Mouse (Mus musculus) lung, embryonic 14.5 days (tissue): ENCODE data around the gene Pidd1. TPM values are rescaled to one million over a fixed set of nuclear protein-coding genes. Genes with fewer than 3 reads are reported as not detected.
A peak's percentile ranks its signal among the peaks of the same experiment; 100 is the strongest.
"Not testable (repeated sequence)": the region's sequence is repeated elsewhere in the genome, so short reads cannot be mapped to it uniquely, and the experiment has no call there.

Experiments used
- ATAC-seq: fragments of 200-750 bp; cut with Nextera tagmentation; 2 replicates; pipeline ENCODE4 v1.8.0; 2017; ENCODE audit warnings: mild to moderate bottlenecking, moderate TSS enrichment, moderate library complexity; ENCODE audit not compliant: insufficient read depth
- DNase-seq: peaks from one replicate; pipeline ENCODE4 v3.0.0-alpha.2; 2015
- H3K27ac ChIP-seq: fragments of 300-500 bp; sonication (generic); 2 replicates; pipeline ENCODE4 v1.5.1; 2014; ENCODE audit warnings: low read depth, mild to moderate bottlenecking, moderate library complexity
- H3K27me3 ChIP-seq: fragments of 300-500 bp; sonication (generic); 2 replicates; pipeline ENCODE4 v1.6.1; 2014; ENCODE audit warnings: low read length, control low read depth; ENCODE audit not compliant: insufficient read depth
- H3K36me3 ChIP-seq: fragments of 300-500 bp; sonication (generic); 2 replicates; pipeline ENCODE4 v1.6.1; 2014; ENCODE audit warnings: control low read depth; ENCODE audit not compliant: insufficient read depth
- H3K4me1 ChIP-seq: fragments of 300-500 bp; sonication (generic); 2 replicates; pipeline ENCODE4 v1.6.1; 2014; ENCODE audit warnings: antibody characterized with exemption, control low read depth; ENCODE audit not compliant: insufficient read depth
- H3K4me2 ChIP-seq: fragments of 300-500 bp; sonication (generic); 2 replicates; pipeline ENCODE4 v1.6.1; 2014; ENCODE audit warnings: mild to moderate bottlenecking
- H3K4me3 ChIP-seq: fragments of 300-500 bp; sonication (generic); 2 replicates; pipeline ENCODE4 v1.5.1; 2014; ENCODE audit warnings: low read depth, low read length
- H3K9ac ChIP-seq: fragments of 300-500 bp; sonication (generic); 2 replicates; pipeline ENCODE4 v1.6.1; 2014
- H3K9me3 ChIP-seq: fragments of 300-500 bp; sonication (generic); 2 replicates; pipeline ENCODE4 v1.6.1; 2016; ENCODE audit warnings: low read depth, low read length, control low read depth
- CTCF ChIP-seq: IDR thresholded peaks from 2 replicates; pipeline ENCODE4 v1.5.1; 2016; ENCODE audit warnings: antibody characterized with exemption, low read depth
- WGBS: fragments of 180-500 bp; shearing (Covaris S2); extraction: QIAGEN DNeasy Blood & Tissue Kit; methylation state at CpG from one replicate; pipeline ENCODE4 v1.1.7; 2014; 5-methylcytosine and 5-hydroxymethylcytosine counted together
- polyA plus RNA-seq: library from polyadenylated mRNA; unstranded; fragments of >200 nt; fragmentation: Nextera tagmentation; extraction: Ambion mirVana; gene quantifications from 2 replicates; pipeline ENCODE4 v1.2.1, GENCODE M21; 2014

Gene Pidd1
- polyA plus RNA-seq, 1 experiment from 2014 or later = 14.2 TPM

DNA sequence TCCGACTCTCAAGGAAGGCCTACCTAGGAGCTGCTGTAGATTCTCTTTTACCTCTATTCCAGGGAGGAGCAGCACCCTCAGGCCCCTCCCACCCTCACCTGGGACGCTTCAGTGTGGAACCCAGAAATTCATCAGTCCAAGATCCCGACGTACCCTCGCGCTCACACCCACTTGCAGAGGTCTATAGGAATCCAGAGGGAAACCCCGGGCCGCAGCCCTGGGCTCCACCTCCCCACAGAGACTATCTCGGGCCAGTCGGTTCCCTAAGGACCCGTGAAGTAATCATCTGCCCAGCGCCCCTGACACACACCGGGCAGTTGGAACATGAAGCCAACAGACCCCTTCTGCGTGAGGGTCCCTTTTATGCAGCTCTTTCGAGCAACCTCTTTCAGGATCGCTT, 30.5 kb downstream of the Pidd1 start:
- peak overlapping the region; percentile 81 for H3K9ac ChIP-seq
- peaks cover 29% of the 10 kb centered on the region for H3K36me3 ChIP-seq
- DNase-seq (peak; percentile 30), ATAC-seq (peak; percentile 4; the same call in 1 of the 2 replicates)
- H3K9me3 ChIP-seq = no peaks in the 10 kb centered on the region
- H3K4me2 ChIP-seq = peak overlapping the region; percentile 92
- peak overlapping the region; percentile 77 for H3K4me3 ChIP-seq
- H3K4me1 ChIP-seq = peaks cover 4% of the 10 kb centered on the region; the same call in 1 of the 2 replicates
- WGBS = 2% methylated on average over 16 of the region's 16 CpGs
- no peak for TF ChIP-seq CTCF
- H3K27ac ChIP-seq = peak overlapping the region; percentile 75
- H3K27me3 ChIP-seq = no peaks in the 10 kb centered on the region

DNA sequence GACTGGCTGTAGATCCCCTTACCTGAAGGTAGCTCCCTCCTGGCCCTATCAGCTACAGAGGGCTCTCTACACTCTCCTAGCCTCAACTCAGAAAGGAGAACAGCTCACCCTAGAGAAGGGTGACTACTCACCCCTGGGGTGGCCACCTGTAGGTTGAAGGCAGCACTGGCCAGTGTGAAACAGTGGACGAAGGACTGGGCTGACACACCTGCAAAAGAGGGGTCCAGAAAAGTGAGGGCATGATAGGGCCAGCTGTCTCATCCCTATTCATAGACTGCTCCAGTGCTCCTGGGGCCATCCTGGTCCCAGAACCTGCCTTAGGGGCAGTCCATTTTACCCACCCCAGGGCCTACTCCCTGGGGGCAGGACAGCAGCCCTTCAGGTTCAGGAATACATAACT, 32.2 kb downstream of the Pidd1 start:
- Histone ChIP-seq H3K9me3 (no peaks in the 10 kb centered on the region), H3K9ac (no peak overlapping the region), H3K4me1 (peaks cover 4% of the 10 kb centered on the region; the same call in 1 of the 2 replicates), H3K4me2 (no peak overlapping the region), H3K4me3 (no peak overlapping the region), H3K36me3 (peaks cover 33% of the 10 kb centered on the region), H3K27me3 (no peaks in the 10 kb centered on the region), H3K27ac (no peak overlapping the region)
- WGBS = 94% methylated on average over 1 of the region's 1 CpGs
- no peak for TF ChIP-seq CTCF
- no peak for ATAC-seq
- no peak for DNase-seq

DNA sequence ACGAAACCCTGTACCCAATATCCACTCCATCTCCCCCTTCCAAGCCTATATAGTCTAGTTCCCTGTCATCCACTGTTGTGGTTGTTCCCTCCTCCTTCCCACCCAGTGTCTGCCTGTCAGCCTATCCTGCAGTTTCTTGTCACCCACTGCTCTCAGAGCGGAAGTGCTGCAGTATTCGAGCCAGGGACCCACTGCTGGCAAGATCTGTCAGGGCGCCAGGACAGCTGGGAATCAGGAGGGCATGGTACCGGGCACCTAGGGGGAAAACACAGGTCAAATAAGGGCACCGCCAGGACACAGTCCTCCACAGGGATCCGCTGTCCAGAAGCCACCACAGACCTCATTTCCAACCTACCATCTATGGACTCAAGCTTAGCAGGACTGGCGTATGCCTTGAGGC, 33.2 kb downstream of the Pidd1 start:
- no peak overlapping the region for H3K27ac ChIP-seq
- no peaks in the 10 kb centered on the region for H3K9me3 ChIP-seq
- no peak for TF ChIP-seq CTCF
- H3K36me3 ChIP-seq = peaks cover 37% of the 10 kb centered on the region
- no peak overlapping the region for H3K4me2 ChIP-seq
- H3K9ac ChIP-seq = no peak overlapping the region
- no peak for DNase-seq
- no peak overlapping the region for H3K4me3 ChIP-seq
- WGBS = 81% methylated on average over 8 of the region's 8 CpGs
- ATAC-seq = no peak
- H3K27me3 ChIP-seq = no peaks in the 10 kb centered on the region
- H3K4me1 ChIP-seq = peaks cover 4% of the 10 kb centered on the region; the same call in 1 of the 2 replicates

DNA sequence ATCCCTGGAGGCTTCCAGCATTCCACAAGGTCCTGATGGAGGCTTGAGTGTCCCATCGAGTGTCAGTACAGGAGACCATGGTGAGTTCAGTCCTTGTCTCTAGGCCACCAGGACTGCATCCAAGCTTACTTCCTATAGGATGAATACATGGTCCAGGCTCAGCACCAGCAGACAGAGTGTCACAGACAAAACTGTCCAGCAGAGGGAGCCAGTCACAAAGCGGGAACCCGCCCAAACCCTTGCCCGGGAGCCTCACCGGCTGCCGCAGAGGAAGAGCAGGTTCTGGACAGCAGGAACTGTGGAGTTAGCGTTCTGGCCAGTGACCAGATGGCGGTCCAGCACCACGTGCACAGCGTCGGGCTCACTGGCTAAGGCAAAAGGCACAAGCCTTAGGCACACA, 35.0 kb downstream of the Pidd1 start:
- WGBS = 11% methylated on average over 11 of the region's 11 CpGs

DNA sequence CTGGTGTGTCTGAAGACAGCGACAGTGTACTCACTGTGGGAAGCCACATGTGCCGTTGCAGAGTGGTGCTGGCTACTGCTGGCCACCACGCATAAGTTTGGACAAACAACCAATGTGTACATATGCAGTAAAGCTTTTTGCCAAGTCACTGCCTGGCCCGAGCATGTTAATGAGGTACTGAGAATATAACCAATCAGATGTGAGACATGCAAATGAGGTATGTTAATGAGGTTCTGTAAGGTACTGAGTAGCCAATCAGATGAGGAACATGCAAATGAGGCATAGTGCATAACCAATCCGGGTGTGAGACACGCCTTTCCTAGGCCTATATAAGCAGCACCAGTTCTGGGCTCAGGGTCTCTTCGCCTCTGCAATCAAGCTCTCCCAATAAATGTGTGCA, 36.2 kb downstream of the Pidd1 start:
- not testable (repeated sequence) for H3K27me3 ChIP-seq, H3K4me1 ChIP-seq, ATAC-seq, DNase-seq, H3K4me3 ChIP-seq, H3K9ac ChIP-seq, H3K27ac ChIP-seq, H3K9me3 ChIP-seq, H3K4me2 ChIP-seq
- peaks cover 45% of the 10 kb centered on the region for H3K36me3 ChIP-seq
- 95% methylated on average over 7 of the region's 7 CpGs for WGBS

More for the DNA sequence above, 35.0 kb downstream of the Pidd1 start:
- TF ChIP-seq CTCF = peak; percentile 91
- H3K4me1 ChIP-seq = peaks cover 4% of the 10 kb centered on the region; the same call in 1 of the 2 replicates
- no peak overlapping the region for H3K9ac ChIP-seq
- peaks cover 37% of the 10 kb centered on the region for H3K36me3 ChIP-seq
- peak; percentile 94 for DNase-seq
- H3K4me3 ChIP-seq = no peak overlapping the region
- H3K4me2 ChIP-seq = no peak overlapping the region
- H3K27ac ChIP-seq = no peak overlapping the region
- no peaks in the 10 kb centered on the region for H3K27me3 ChIP-seq
- peak; percentile 62 for ATAC-seq
- H3K9me3 ChIP-seq = no peaks in the 10 kb centered on the region

- no peak for TF ChIP-seq CTCF
- no peak for DNase-seq
- Histone ChIP-seq H3K9ac (no peak overlapping the region), H3K4me3 (no peak overlapping the region), H3K27me3 (no peaks in the 10 kb centered on the region), H3K9me3 (no peaks in the 10 kb centered on the region), H3K4me2 (no peak overlapping the region), H3K4me1 (no peaks in the 10 kb centered on the region), H3K36me3 (peaks cover 60% of the 10 kb centered on the region), H3K27ac (no peak overlapping the region)
- 53% methylated on average over 4 of the region's 4 CpGs for WGBS
- no peak for ATAC-seq
Measured at GRCm38 (mm10) chr7:141405466-141405865, 38.4 kb downstream of the Pidd1 start.

- Histone ChIP-seq H3K4me1 (no peaks in the 10 kb centered on the region), H3K36me3 (peaks cover 58% of the 10 kb centered on the region), H3K4me2 (no peak overlapping the region), H3K9me3 (no peaks in the 10 kb centered on the region), H3K27ac (no peak overlapping the region), H3K27me3 (no peaks in the 10 kb centered on the region), H3K4me3 (no peak overlapping the region), H3K9ac (no peak overlapping the region)
- 53% methylated on average over 5 of the region's 5 CpGs for WGBS
- ATAC-seq (peak; percentile 72), DNase-seq (peak; percentile 68)
- TF ChIP-seq CTCF = peak; percentile 87
Measured at GRCm38 (mm10) chr7:141403305-141403704, 40.5 kb downstream of the Pidd1 start.

GRCm38 (mm10) chr7:141395348-141395747, 48.5 kb downstream of the Pidd1 start:
- TF ChIP-seq CTCF = no peak
- Histone ChIP-seq H3K4me3 (no peak overlapping the region), H3K27ac (no peak overlapping the region), H3K27me3 (no peaks in the 10 kb centered on the region), H3K4me2 (no peak overlapping the region), H3K9me3 (no peaks in the 10 kb centered on the region), H3K36me3 (peaks cover 38% of the 10 kb centered on the region), H3K4me1 (peaks cover 3% of the 10 kb centered on the region; the same call in 1 of the 2 replicates), H3K9ac (no peak overlapping the region)
- no peak for ATAC-seq
- WGBS = 87% methylated on average over 1 of the region's 1 CpGs
- no peak for DNase-seq
